Mouse (Mus musculus) liver, embryonic 15.5 days (tissue): Measurements from ENCODE around the gene Mrpl32. TPM values are rescaled to one million over a fixed set of nuclear protein-coding genes. Genes with fewer than 3 reads are reported as not detected.

Source experiments
- ATAC-seq: fragments of 200-750 bp; cut with Nextera tagmentation; 2 replicates; pipeline ENCODE4 v1.8.0; 2017; ENCODE audit warnings: moderate number of reproducible peaks, mild to moderate bottlenecking, moderate library complexity; ENCODE audit not compliant: insufficient read depth
- H3K27ac ChIP-seq: fragments of 300-500 bp; sonication (generic); replicated peaks from 2 replicates; pipeline ENCODE4 v1.5.1; 2015; ENCODE audit warnings: mild to moderate bottlenecking, inconsistent platforms
- H3K27me3 ChIP-seq: fragments of 300-500 bp; sonication (generic); 2 replicates; pipeline ENCODE4 v1.6.1; 2015; ENCODE audit warnings: mild to moderate bottlenecking, inconsistent platforms
- H3K36me3 ChIP-seq: fragments of 300-500 bp; sonication (generic); replicated peaks from 2 replicates; pipeline ENCODE4 v1.6.1; 2015; ENCODE audit warnings: moderate library complexity, mild to moderate bottlenecking, inconsistent platforms
- H3K4me1 ChIP-seq: fragments of 300-500 bp; sonication (generic); replicated peaks from 2 replicates; pipeline ENCODE4 v1.6.1; 2015; ENCODE audit warnings: inconsistent platforms
- H3K4me2 ChIP-seq: fragments of 300-500 bp; sonication (generic); 2 replicates; pipeline ENCODE4 v1.6.1; 2015; ENCODE audit warnings: moderate library complexity, mild to moderate bottlenecking, inconsistent platforms
- H3K4me3 ChIP-seq: fragments of 300-500 bp; sonication (generic); replicated peaks from 2 replicates; pipeline ENCODE4 v1.5.1; 2015; ENCODE audit warnings: mild to moderate bottlenecking, inconsistent platforms
- H3K9ac ChIP-seq: fragments of 300-500 bp; sonication (generic); 2 replicates; pipeline ENCODE4 v1.6.1; 2015; ENCODE audit warnings: moderate library complexity, mild to moderate bottlenecking, inconsistent platforms
- H3K9me3 ChIP-seq: fragments of 300-500 bp; sonication (generic); replicated peaks from 2 replicates; pipeline ENCODE4 v1.6.1; 2016; ENCODE audit warnings: inconsistent platforms
- WGBS: fragments of 180-500 bp; shearing (Covaris S2); methylation state at CpG from one replicate; pipeline ENCODE4 v1.1.7; 2015; ENCODE audit warnings: mixed read lengths; ENCODE audit not compliant: insufficient replicate concordance; 5-methylcytosine and 5-hydroxymethylcytosine counted together
- polyA plus RNA-seq: library from polyadenylated mRNA; unstranded; fragments of >200 nt; fragmentation: Nextera tagmentation; extraction: Ambion mirVana; gene quantifications from 2 replicates; pipeline ENCODE4 v1.2.1, GENCODE M21; 2015

Gene Mrpl32
- polyA plus RNA-seq, 1 experiment from 2014 or later = 61.8 TPM

DNA sequence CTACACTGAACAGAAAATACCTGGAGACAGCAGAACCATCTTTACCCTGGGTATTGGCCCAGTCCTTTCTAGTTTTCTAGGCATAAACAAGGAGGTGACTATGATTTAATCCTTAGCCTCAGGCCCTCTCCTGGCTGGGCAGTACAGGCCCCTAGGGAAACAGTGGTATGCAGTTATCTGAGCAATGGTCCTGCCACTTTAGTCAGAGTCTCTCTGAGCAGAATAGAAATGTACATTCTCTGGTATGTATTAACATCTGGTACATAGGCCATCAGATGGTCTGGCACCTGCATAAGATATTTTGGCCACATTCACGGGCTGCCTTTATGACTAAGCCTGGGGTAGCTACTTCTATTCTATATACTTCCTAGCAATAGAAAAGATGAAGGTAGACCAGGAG is 51.6 kb downstream of the Mrpl32 start:
- Histone ChIP-seq H3K27me3 (no peaks in the 10 kb centered on the region), H3K9me3 (no peaks in the 10 kb centered on the region), H3K9ac (no peak overlapping the region), H3K4me2 (no peak overlapping the region), H3K4me1 (no peaks in the 10 kb centered on the region), H3K36me3 (no peaks in the 10 kb centered on the region), H3K4me3 (no peak overlapping the region), H3K27ac (no peak overlapping the region)
- WGBS = 57% methylated on average over 1 of the region's 1 CpGs
- no peak for ATAC-seq

Other genes starting within 250 kb of the Mrpl32 start
- 0.03 and 0.10 TPM in 2 replicates for gene Hecw1, start 89.9 kb downstream of the Mrpl32 start, polyA plus RNA-seq
- gene Psma2, start 75 bp upstream of the Mrpl32 start, polyA plus RNA-seq = 113 and 125 TPM in 2 replicates
- 8.9 and 9.5 TPM in 2 replicates for gene AW209491, start 17.0 kb upstream of the Mrpl32 start, polyA plus RNA-seq